Mouse (Mus musculus) naive thymus-derived CD4-positive, alpha-beta T cell, adult 5 months (primary cell): Measurements from ENCODE around the gene Defb30. TPM values are rescaled to one million over a fixed set of nuclear protein-coding genes. Genes with fewer than 3 reads are reported as not detected.

Experiments
- polyA plus RNA-seq: library from polyadenylated mRNA; unstranded; fragments of 100-300 nt; shearing (Covaris generic); gene quantifications from one replicate; pipeline ENCODE4 v1.2.1, GENCODE M21; 2017

Defb30 gene
- not detected for polyA plus RNA-seq

DNA sequence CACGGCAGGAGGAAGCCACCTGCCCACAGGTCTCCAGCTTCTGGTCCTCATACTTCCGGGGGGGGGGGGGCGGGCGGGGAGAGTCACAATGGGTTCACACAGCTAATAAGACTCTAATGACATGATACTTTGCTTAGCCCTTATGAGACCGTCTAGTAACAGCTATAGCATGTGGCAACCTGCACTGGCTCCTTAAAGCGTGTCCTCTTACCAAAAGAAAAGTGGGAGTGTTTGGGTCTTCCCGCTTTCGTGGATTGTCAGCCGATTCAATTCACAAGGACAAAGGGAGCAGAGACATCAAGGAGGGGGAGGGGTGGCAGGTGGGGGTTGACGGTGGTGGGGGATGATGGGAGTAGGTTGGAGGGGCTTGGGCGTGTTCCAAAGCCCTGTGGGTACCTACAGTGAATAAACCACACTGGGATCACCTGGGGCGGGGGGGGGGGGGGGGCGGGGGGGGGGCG is at the start of gene Defb30:
Gene Defb30 (minus strand): TSS at position 51 of the 461 bp plus-strand sequence.

DNA sequence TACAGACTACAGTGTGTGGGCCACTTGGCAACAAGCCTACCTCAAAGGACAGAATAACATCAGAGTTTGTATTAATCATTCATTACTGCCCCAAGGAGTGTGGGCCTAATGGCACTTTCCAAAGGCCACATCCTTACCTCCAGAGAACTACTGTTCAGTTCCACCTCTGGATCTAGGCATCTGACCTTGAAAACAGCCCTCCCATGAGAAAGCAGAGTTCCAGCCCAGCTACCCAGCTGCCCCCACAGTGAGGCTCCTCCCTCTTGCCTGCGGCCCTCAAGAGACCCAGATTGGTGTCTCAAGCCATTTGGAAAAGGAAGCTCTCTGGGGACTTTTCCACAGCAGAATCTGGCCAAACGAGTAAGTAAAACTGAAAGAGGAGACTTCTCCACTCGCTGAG is 3.1 kb downstream of the Defb30 start, which contains the start of gene Defb42:
Gene Defb42 (plus strand): TSS at position 301 of the 400 bp plus-strand sequence.

DNA sequence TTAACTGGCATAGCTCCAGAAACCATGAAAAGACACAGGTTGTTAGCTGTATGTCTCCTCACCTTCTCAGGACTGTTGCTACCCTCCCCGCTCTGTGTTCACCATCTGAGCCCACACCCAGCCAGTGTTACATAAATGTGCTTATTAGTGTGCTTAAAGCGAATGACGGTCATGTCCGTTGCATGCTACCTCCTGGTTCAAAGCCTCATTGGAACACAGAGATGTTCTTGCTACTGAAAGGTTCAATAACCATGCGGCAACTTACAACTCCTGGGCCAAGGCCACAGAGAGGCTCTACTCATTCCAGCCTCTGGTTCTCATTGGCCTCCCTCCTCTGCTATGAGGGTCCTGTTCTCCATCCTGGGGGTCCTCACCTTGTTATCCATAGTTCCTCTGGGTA is 38.3 kb downstream of the Defb30 start, which contains the start of gene Defb43:
Gene Defb43 (plus strand): TSS at position 301 of the 400 bp plus-strand sequence.

DNA sequence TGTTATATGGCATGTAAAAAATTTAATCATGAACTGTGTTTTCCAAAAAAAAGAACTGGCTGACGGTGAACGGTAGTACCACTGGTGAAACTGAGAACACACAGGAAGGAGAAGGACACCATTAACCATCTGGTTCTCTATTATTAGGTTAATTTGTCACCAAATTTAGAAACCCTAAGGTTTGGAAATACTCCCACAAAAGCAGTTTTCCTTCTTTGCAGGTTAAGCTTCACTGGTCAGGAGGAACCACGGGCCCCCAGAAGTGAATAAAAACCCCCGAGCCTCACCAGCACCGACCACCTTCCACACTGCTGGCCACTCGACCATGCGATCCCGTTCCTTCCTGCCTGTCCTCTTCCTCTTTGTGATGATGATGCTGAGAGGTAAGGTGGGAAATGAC is 52.0 kb downstream of the Defb30 start, which contains the start of gene Defb47:
Gene Defb47 (plus strand): TSS at position 301 of the 400 bp plus-strand sequence.

DNA sequence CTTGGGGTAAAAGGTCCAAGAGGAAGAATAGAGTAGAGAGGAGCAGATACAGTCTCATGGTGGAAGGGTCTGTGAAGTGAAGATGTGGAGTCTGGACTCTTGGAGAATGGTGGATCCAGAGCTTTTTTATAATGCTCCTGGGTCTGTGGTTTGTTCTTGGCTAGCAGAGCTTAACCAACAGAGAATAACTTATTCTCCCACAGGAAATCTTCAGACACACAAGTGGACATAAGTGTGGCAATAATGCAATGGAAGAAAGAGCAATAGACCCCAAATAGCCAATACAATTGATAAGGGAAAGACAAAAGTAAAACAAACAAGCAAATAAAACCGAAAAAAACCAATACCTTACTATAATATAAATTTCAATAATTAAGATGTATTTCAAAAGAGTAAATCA is 65.3 kb downstream of the Defb30 start, which contains the start of gene Defb48:
Gene Defb48 (minus strand): TSS at position 101 of the 400 bp plus-strand sequence.

Other genes with a start within 250 kb of the Defb30 start
- gene Wdfy2, start 212.3 kb downstream of the Defb30 start, polyA plus RNA-seq = 6.5 TPM
- gene Defb48, start 65.5 kb downstream of the Defb30 start, polyA plus RNA-seq = not detected
- not detected for gene Defb47, start 51.9 kb downstream of the Defb30 start, polyA plus RNA-seq
- not detected for gene Defb43, start 38.2 kb downstream of the Defb30 start, polyA plus RNA-seq
- gene Defb42, start 3.0 kb downstream of the Defb30 start, polyA plus RNA-seq = not detected